Mouse (Mus musculus) MEL (cell line): Measurements from ENCODE around the gene Zbtb14. TPM values are rescaled to one million over a fixed set of nuclear protein-coding genes. Genes with fewer than 3 reads are reported as not detected.
A peak's percentile ranks its signal among the peaks of the same experiment; 100 is the strongest.

Experiments used
- DNase-seq: peaks from one replicate; pipeline ENCODE4 v3.0.0; 2011; ENCODE audit warnings: low read depth, low spot score
- H3K27ac ChIP-seq: 2 replicates; pipeline ENCODE4 v1.5.1; 2012; ENCODE audit warnings: low read depth, mild to moderate bottlenecking, control low read depth, low read length, moderate library complexity; ENCODE audit not compliant: control insufficient read depth
- H3K27me3 ChIP-seq, 2 experiments: fragments of 150-350 bp in 1 of 2; sonication (generic) in 1 of 2; 2 replicates each; pipeline ENCODE4 v1.6.1; 2012; ENCODE audit warnings: low read length in 2 of 2, mild to moderate bottlenecking in 2 of 2, improper control_type of control experiment in 1 of 2, moderate library complexity in 1 of 2; ENCODE audit not compliant: insufficient read depth in 2 of 2, control insufficient read depth in 1 of 2
- H3K36me3 ChIP-seq, 2 experiments: 2 replicates each; pipeline ENCODE4 v1.6.1; 2012 to 2014; ENCODE audit warnings: low read length in 2 of 2, improper control_type of control experiment in 1 of 2, inconsistent platforms in 1 of 2, mild to moderate bottlenecking in 1 of 2; ENCODE audit not compliant: insufficient read depth in 2 of 2, control insufficient read depth in 1 of 2
- H3K4me1 ChIP-seq, 2 experiments: fragments of 150-350 bp in 1 of 2; sonication (generic) in 1 of 2; 2 replicates each; pipeline ENCODE4 v1.6.1; 2012; ENCODE audit warnings: low read length in 2 of 2, improper control_type of control experiment in 1 of 2, mild to moderate bottlenecking in 1 of 2; ENCODE audit not compliant: insufficient read depth in 2 of 2, control insufficient read depth in 1 of 2
- H3K4me3 ChIP-seq, 2 experiments: fragments of 150-350 bp in 1 of 2; sonication (generic) in 1 of 2; 2 replicates each; pipeline ENCODE4 v1.5.1; 2012; ENCODE audit warnings: low read depth in 2 of 2, low read length in 2 of 2, mild to moderate bottlenecking in 2 of 2, moderate library complexity in 2 of 2, control low read depth in 1 of 2, improper control_type of control experiment in 1 of 2; ENCODE audit not compliant: control insufficient read depth in 1 of 2, insufficient read depth in 1 of 2
- H3K79me2 ChIP-seq: 2 replicates; pipeline ENCODE4 v1.6.1; 2012; ENCODE audit warnings: mild to moderate bottlenecking, low read length, moderate library complexity; ENCODE audit not compliant: control insufficient read depth, poor library complexity, insufficient read depth
- H3K9ac ChIP-seq: 2 replicates; pipeline ENCODE4 v1.6.1; 2012; ENCODE audit warnings: low read depth, mild to moderate bottlenecking, control low read depth, low read length, moderate library complexity; ENCODE audit not compliant: control insufficient read depth, poor library complexity, severe bottlenecking
- H3K9me3 ChIP-seq: fragments of 150-350 bp; sonication (generic); replicated peaks from 2 replicates; pipeline ENCODE4 v1.6.1; 2012; ENCODE audit warnings: mild to moderate bottlenecking, low read length, improper control_type of control experiment, moderate library complexity; ENCODE audit not compliant: insufficient read depth
- ELF1 ChIP-seq: IDR thresholded peaks from 2 replicates; pipeline ENCODE4 v1.6.1; 2014; ENCODE audit warnings: low read depth, mild to moderate bottlenecking, inconsistent platforms, low read length, improper control_type of control experiment, moderate library complexity
- EP300 ChIP-seq, 2 experiments: IDR thresholded peaks; 2 replicates each; pipeline ENCODE4 v1.6.1; 2011; ENCODE audit warnings: improper control_type of control experiment in 2 of 2, low read length in 2 of 2, low read depth in 1 of 2, mild to moderate bottlenecking in 1 of 2
- ETS1 ChIP-seq: IDR thresholded peaks from 2 replicates; pipeline ENCODE4 v1.6.1; 2012; ENCODE audit warnings: low read depth, mild to moderate bottlenecking, inconsistent platforms, low read length, improper control_type of control experiment, moderate library complexity
- GATA1 ChIP-seq: IDR thresholded peaks from 2 replicates; pipeline ENCODE4 v1.6.1; 2011; ENCODE audit warnings: low read depth, low read length, improper control_type of control experiment
- HCFC1 ChIP-seq: IDR thresholded peaks from 2 replicates; pipeline ENCODE4 v1.6.1; 2012; ENCODE audit warnings: low read depth, mild to moderate bottlenecking, inconsistent platforms, low read length, improper control_type of control experiment, moderate library complexity
- KAT2A ChIP-seq: conservative IDR thresholded peaks from 2 replicates; pipeline ENCODE4 v1.6.1; 2012; ENCODE audit warnings: low read depth, low read length, improper control_type of control experiment, inconsistent platforms
- MAX ChIP-seq: IDR thresholded peaks from 2 replicates; pipeline ENCODE4 v1.6.1; 2011; ENCODE audit warnings: low read length, improper control_type of control experiment
- MXI1 ChIP-seq: IDR thresholded peaks from 2 replicates; pipeline ENCODE4 v1.6.1; 2011; ENCODE audit warnings: mild to moderate bottlenecking, low read depth, low read length, improper control_type of control experiment
- POLR2AphosphoS2 ChIP-seq: IDR thresholded peaks from 2 replicates; pipeline ENCODE4 v1.6.1; 2011; ENCODE audit warnings: low read length, improper control_type of control experiment
- POLR2AphosphoS5 ChIP-seq: IDR thresholded peaks from 2 replicates; pipeline ENCODE4 v1.6.1; 2012; ENCODE audit warnings: low read depth, borderline replicate concordance, mild to moderate bottlenecking, inconsistent platforms, low read length, moderate library complexity, mixed read lengths
- RAD21 ChIP-seq: IDR thresholded peaks from 2 replicates; pipeline ENCODE4 v1.6.1; 2011; ENCODE audit warnings: mild to moderate bottlenecking, low read depth, low read length, improper control_type of control experiment
- RCOR1 ChIP-seq: IDR thresholded peaks from 2 replicates; pipeline ENCODE4 v1.6.1; 2012; ENCODE audit warnings: low read depth, mild to moderate bottlenecking, inconsistent platforms, low read length, improper control_type of control experiment
- SIN3A ChIP-seq: IDR thresholded peaks from 2 replicates; pipeline ENCODE4 v1.6.1; 2012; ENCODE audit warnings: low read length, improper control_type of control experiment, inconsistent platforms
- TAL1 ChIP-seq: IDR thresholded peaks from 2 replicates; pipeline ENCODE4 v1.6.1; 2012; ENCODE audit warnings: mild to moderate bottlenecking, inconsistent platforms, low read length, moderate library complexity, mixed read lengths
- TBP ChIP-seq: IDR thresholded peaks from 2 replicates; pipeline ENCODE4 v1.8.0; 2011; ENCODE audit warnings: low read depth, low read length, improper control_type of control experiment
- TCF12 ChIP-seq: IDR thresholded peaks from 2 replicates; pipeline ENCODE4 v1.6.1; 2014; ENCODE audit warnings: low read depth, mild to moderate bottlenecking, inconsistent platforms, low read length, improper control_type of control experiment, moderate library complexity
- ZC3H11A ChIP-seq: IDR thresholded peaks from 2 replicates; pipeline ENCODE4 v1.6.1; 2012; ENCODE audit warnings: low read depth, mild to moderate bottlenecking, inconsistent platforms, low read length, improper control_type of control experiment
- ZNF384 ChIP-seq: IDR thresholded peaks from 2 replicates; pipeline ENCODE4 v1.6.1; 2012; ENCODE audit warnings: low read depth, mild to moderate bottlenecking, inconsistent platforms, low read length, improper control_type of control experiment
- polyA plus RNA-seq, 2 experiments: library from polyadenylated mRNA; stranded (reverse) in 1 of 2; unstranded in 1 of 2; fragments of >175 nt in 1 of 2; fragments of >200 nt in 1 of 2; gene quantifications; 2 replicates each; pipeline versions ENCODE4 v1.2.1 to v1.2.4; 2012; ENCODE audit warnings: low replicate concordance in 2 of 2, low read depth in 1 of 2; ENCODE audit not compliant: insufficient read length in 2 of 2, insufficient read depth in 1 of 2, missing spikeins in 1 of 2
- total RNA-seq: library from RNA; depleted of rRNA; stranded (reverse); fragments of 300-350 nt; gene quantifications from 2 replicates; pipeline ENCODE4 v1.2.3, GENCODE M21; 2012

The Zbtb14 gene
- total and polyA plus RNA-seq, 3 experiments = 8.7 to 11.9 TPM; not detected in 1

GRCm38 (mm10) chr17:69416920-69417661, 34.2 kb downstream of the Zbtb14 start (continued):
- TF ChIP-seq HCFC1 = peak; percentile 91
- peak; percentile 20; the same call in 1 of the 2 replicates for TF ChIP-seq ZNF384
- TF ChIP-seq GATA1 = no peak
- peak; percentile 94 for TF ChIP-seq MXI1
- no peak for TF ChIP-seq POLR2AphosphoS5
- TF ChIP-seq MAX = peak; percentile 94
- TF ChIP-seq SIN3A = peak; percentile 79

GRCm38 (mm10) chr17:69417724-69418373, 35.0 kb downstream of the Zbtb14 start:
- Histone ChIP-seq H3K9me3 (no peaks in the 10 kb centered on the region), H3K9ac (peak overlapping the region; percentile 94), H3K4me3 (peak overlapping the region; percentile 87 to 90), H3K79me2 (peaks cover 18% of the 10 kb centered on the region), H3K4me1 (peaks cover 4% of the 10 kb centered on the region in 2 experiments; a peak in 3 of 4 replicates), H3K27me3 (no peaks in the 10 kb centered on the region), H3K27ac (peak overlapping the region; percentile 90), H3K36me3 (peaks cover 0 to 18% of the 10 kb centered on the region in 2 experiments; a peak in 2 of 4 replicates)
- peak; percentile 23 to 42; a peak in 2 of 4 replicates for TF ChIP-seq EP300 (IDR thresholded peaks at IDR 0.05; ENCODE audit: low read depth in 1 of 2, low read length in 2 of 2)
- no peak for TF ChIP-seq KAT2A
- TF ChIP-seq TBP = peak; percentile 62
- TF ChIP-seq ETS1 = peak; percentile 61; the same call in 1 of the 2 replicates
- peak; percentile 46; the same call in 1 of the 2 replicates for TF ChIP-seq RCOR1
- TF ChIP-seq ZC3H11A = no peak
- no peak for TF ChIP-seq RAD21
- peak; percentile 84 for TF ChIP-seq GATA1
- TF ChIP-seq ZNF384 = peak; percentile 78
- TF ChIP-seq ELF1 = no peak
- no peak for TF ChIP-seq POLR2AphosphoS2
- TF ChIP-seq TCF12 = peak; percentile 44; the same call in 1 of the 2 replicates
- TF ChIP-seq TAL1 = no peak
- peak; percentile 83 for DNase-seq
